Mouse (Mus musculus) G1E (cell line): ENCODE data around the gene Gm5767.

Experiments
- CTCF ChIP-seq: IDR thresholded peaks from 2 replicates; pipeline ENCODE4 v1.5.1; 2012; ENCODE audit warnings: low read depth, low read length, inconsistent platforms, mixed read lengths
- GATA1 ChIP-seq: IDR thresholded peaks from 2 replicates; pipeline ENCODE4 v1.6.1; 2012; ENCODE audit warnings: borderline replicate concordance, low read length, inconsistent platforms, mixed read lengths
- GATA2 ChIP-seq: IDR thresholded peaks from 2 replicates; pipeline ENCODE4 v1.6.1; 2012; ENCODE audit warnings: low read depth, low read length, inconsistent platforms, borderline replicate concordance

GRCm38 (mm10) chr16:8673343-8673742, 7.2 kb upstream of the Gm5767 start:
- no peak for TF ChIP-seq GATA1
- no peak for TF ChIP-seq CTCF
- no peak for TF ChIP-seq GATA2
